Mouse (Mus musculus): ENCODE data around the gene Atg101. TPM values are rescaled to one million over a fixed set of nuclear protein-coding genes. Genes with fewer than 3 reads are reported as not detected.
"Not testable (repeated sequence)": the region's sequence is repeated elsewhere in the genome, so short reads cannot be mapped to it uniquely, and the experiment has no call there.

Atg101 gene
- polyA plus RNA-seq, 1 experiment from 2014 or later, result 69.4 TPM

- H3K27me3 ChIP-seq (ENCODE audit: control insufficient read depth, insufficient read depth, low read length), result no peaks in the 10 kb centered on the region
- H3K4me2 ChIP-seq (ENCODE audit: low read depth, low read length), result no peak overlapping the region
- no peak overlapping the region for H3K9ac ChIP-seq (replicated peaks; ENCODE audit: low read depth, low read length)
- no peaks in the 10 kb centered on the region for H3K36me3 ChIP-seq (ENCODE audit: control insufficient read depth, insufficient read depth, low read length)
- no peak overlapping the region for H3K27ac ChIP-seq (ENCODE audit: low read depth, low read length)
- no peaks in the 10 kb centered on the region for H3K9me3 ChIP-seq (ENCODE audit: control insufficient read depth, low read length)
- no peak for ATAC-seq (ENCODE audit: low read depth)
- H3K4me3 ChIP-seq (ENCODE audit: low read depth, low read length), result no peak overlapping the region
- 73% methylated on average over 5 of the region's 5 CpGs for WGBS
- no peaks in the 10 kb centered on the region for H3K4me1 ChIP-seq (ENCODE audit: control insufficient read depth, insufficient read depth, low read length)
These were observed 37.1 kb downstream of the Atg101 start for GRCm38 (mm10) chr15:101321126-101321525.

- H3K27ac ChIP-seq (ENCODE audit: low read depth, low read length), result no peak overlapping the region
- H3K9ac ChIP-seq (replicated peaks; ENCODE audit: low read depth, low read length), result no peak overlapping the region
- H3K4me1 ChIP-seq (ENCODE audit: control insufficient read depth, insufficient read depth, low read length), result no peaks in the 10 kb centered on the region
- no peak for ATAC-seq (ENCODE audit: low read depth)
- no peaks in the 10 kb centered on the region for H3K27me3 ChIP-seq (ENCODE audit: control insufficient read depth, insufficient read depth, low read length)
- 80% methylated on average over 5 of the region's 5 CpGs for WGBS
- no peaks in the 10 kb centered on the region for H3K36me3 ChIP-seq (ENCODE audit: control insufficient read depth, insufficient read depth, low read length)
- H3K9me3 ChIP-seq (ENCODE audit: control insufficient read depth, low read length), result no peaks in the 10 kb centered on the region
- H3K4me2 ChIP-seq (ENCODE audit: low read depth, low read length), result no peak overlapping the region
- no peak overlapping the region for H3K4me3 ChIP-seq (ENCODE audit: low read depth, low read length)
These were observed 38.0 kb downstream of the Atg101 start for GRCm38 (mm10) chr15:101322106-101322505.

- no peaks in the 10 kb centered on the region for H3K4me1 ChIP-seq (ENCODE audit: control insufficient read depth, insufficient read depth, low read length)
- ATAC-seq (ENCODE audit: low read depth), result no peak
- WGBS, result 93% methylated on average over 7 of the region's 7 CpGs
These were observed 38.6 kb downstream of the Atg101 start for GRCm38 (mm10) chr15:101322640-101323039.

GRCm38 (mm10) chr15:101323511-101323910 lies 39.4 kb downstream of the Atg101 start:
- Histone ChIP-seq H3K36me3 (ENCODE audit: control insufficient read depth, insufficient read depth, low read length) (no peaks in the 10 kb centered on the region), H3K4me1 (ENCODE audit: control insufficient read depth, insufficient read depth, low read length) (no peaks in the 10 kb centered on the region), H3K9me3 (ENCODE audit: control insufficient read depth, low read length) (no peaks in the 10 kb centered on the region), H3K4me2 (ENCODE audit: low read depth, low read length) (no peak overlapping the region), H3K4me3 (ENCODE audit: low read depth, low read length) (no peak overlapping the region), H3K27ac (ENCODE audit: low read depth, low read length) (no peak overlapping the region), H3K9ac (replicated peaks; ENCODE audit: low read depth, low read length) (no peak overlapping the region), H3K27me3 (ENCODE audit: control insufficient read depth, insufficient read depth, low read length) (no peaks in the 10 kb centered on the region)
- 94% methylated on average over 5 of the region's 5 CpGs for WGBS
- no peak for ATAC-seq (ENCODE audit: low read depth)

More at GRCm38 (mm10) chr15:101322640-101323039, 38.6 kb downstream of the Atg101 start:
- Histone ChIP-seq H3K36me3 (ENCODE audit: control insufficient read depth, insufficient read depth, low read length) (no peaks in the 10 kb centered on the region), H3K9ac (replicated peaks; ENCODE audit: low read depth, low read length) (no peak overlapping the region), H3K4me3 (ENCODE audit: low read depth, low read length) (no peak overlapping the region), H3K9me3 (ENCODE audit: control insufficient read depth, low read length) (no peaks in the 10 kb centered on the region), H3K27ac (ENCODE audit: low read depth, low read length) (no peak overlapping the region), H3K4me2 (ENCODE audit: low read depth, low read length) (no peak overlapping the region), H3K27me3 (ENCODE audit: control insufficient read depth, insufficient read depth, low read length) (no peaks in the 10 kb centered on the region)

GRCm38 (mm10) chr15:101324409-101324808 lies 40.3 kb downstream of the Atg101 start:
- not testable (repeated sequence) for H3K27ac ChIP-seq (ENCODE audit: low read depth, low read length); H3K9me3 ChIP-seq (ENCODE audit: control insufficient read depth, low read length); ATAC-seq (ENCODE audit: low read depth); H3K4me1 ChIP-seq (ENCODE audit: control insufficient read depth, insufficient read depth, low read length); H3K4me2 ChIP-seq (ENCODE audit: low read depth, low read length); H3K27me3 ChIP-seq (ENCODE audit: control insufficient read depth, insufficient read depth, low read length); H3K4me3 ChIP-seq (ENCODE audit: low read depth, low read length); H3K9ac ChIP-seq (replicated peaks; ENCODE audit: low read depth, low read length); H3K36me3 ChIP-seq (ENCODE audit: control insufficient read depth, insufficient read depth, low read length)

GRCm38 (mm10) chr15:101325991-101326534 lies 42.0 kb downstream of the Atg101 start:
- no peak overlapping the region for H3K4me3 ChIP-seq (ENCODE audit: low read depth, low read length)
- H3K9me3 ChIP-seq (ENCODE audit: control insufficient read depth, low read length), result no peaks in the 10 kb centered on the region
- 28% methylated on average over 9 of the region's 10 CpGs for WGBS
- no peak overlapping the region for H3K4me2 ChIP-seq (ENCODE audit: low read depth, low read length)
- H3K27me3 ChIP-seq (ENCODE audit: control insufficient read depth, insufficient read depth, low read length), result no peaks in the 10 kb centered on the region
- H3K36me3 ChIP-seq (ENCODE audit: control insufficient read depth, insufficient read depth, low read length), result no peaks in the 10 kb centered on the region
- no peak overlapping the region for H3K27ac ChIP-seq (ENCODE audit: low read depth, low read length)
- H3K9ac ChIP-seq (replicated peaks; ENCODE audit: low read depth, low read length), result no peak overlapping the region
- no peaks in the 10 kb centered on the region for H3K4me1 ChIP-seq (ENCODE audit: control insufficient read depth, insufficient read depth, low read length)
- ATAC-seq (ENCODE audit: low read depth), result no peak

GRCm38 (mm10) chr15:101327282-101327681 lies 43.2 kb downstream of the Atg101 start:
- Histone ChIP-seq H3K27ac (ENCODE audit: low read depth, low read length) (no peak overlapping the region), H3K4me1 (ENCODE audit: control insufficient read depth, insufficient read depth, low read length) (no peaks in the 10 kb centered on the region), H3K4me3 (ENCODE audit: low read depth, low read length) (no peak overlapping the region), H3K27me3 (ENCODE audit: control insufficient read depth, insufficient read depth, low read length) (no peaks in the 10 kb centered on the region), H3K9ac (replicated peaks; ENCODE audit: low read depth, low read length) (no peak overlapping the region), H3K4me2 (ENCODE audit: low read depth, low read length) (no peak overlapping the region), H3K9me3 (ENCODE audit: control insufficient read depth, low read length) (no peaks in the 10 kb centered on the region), H3K36me3 (ENCODE audit: control insufficient read depth, insufficient read depth, low read length) (no peaks in the 10 kb centered on the region)
- 5% methylated on average over 6 of the region's 6 CpGs for WGBS
- ATAC-seq (ENCODE audit: low read depth), result no peak

- WGBS, result 49% methylated on average over 3 of the region's 3 CpGs
- Histone ChIP-seq H3K27me3 (ENCODE audit: control insufficient read depth, insufficient read depth, low read length) (no peaks in the 10 kb centered on the region), H3K36me3 (ENCODE audit: control insufficient read depth, insufficient read depth, low read length) (no peaks in the 10 kb centered on the region), H3K27ac (ENCODE audit: low read depth, low read length) (no peak overlapping the region), H3K9me3 (ENCODE audit: control insufficient read depth, low read length) (no peaks in the 10 kb centered on the region), H3K4me1 (ENCODE audit: control insufficient read depth, insufficient read depth, low read length) (no peaks in the 10 kb centered on the region), H3K4me3 (ENCODE audit: low read depth, low read length) (no peak overlapping the region), H3K4me2 (ENCODE audit: low read depth, low read length) (no peak overlapping the region), H3K9ac (replicated peaks; ENCODE audit: low read depth, low read length) (no peak overlapping the region)
- no peak for ATAC-seq (ENCODE audit: low read depth)
These were observed 44.9 kb downstream of the Atg101 start for GRCm38 (mm10) chr15:101328876-101329563.

- ATAC-seq (ENCODE audit: low read depth), result no peak
- WGBS, result 75% methylated on average over 3 of the region's 3 CpGs
- Histone ChIP-seq H3K27ac (ENCODE audit: low read depth, low read length) (no peak overlapping the region), H3K4me1 (ENCODE audit: control insufficient read depth, insufficient read depth, low read length) (no peaks in the 10 kb centered on the region), H3K4me2 (ENCODE audit: low read depth, low read length) (no peak overlapping the region), H3K27me3 (ENCODE audit: control insufficient read depth, insufficient read depth, low read length) (no peaks in the 10 kb centered on the region), H3K4me3 (ENCODE audit: low read depth, low read length) (no peak overlapping the region), H3K9ac (replicated peaks; ENCODE audit: low read depth, low read length) (no peak overlapping the region), H3K36me3 (ENCODE audit: control insufficient read depth, insufficient read depth, low read length) (no peaks in the 10 kb centered on the region), H3K9me3 (ENCODE audit: control insufficient read depth, low read length) (no peaks in the 10 kb centered on the region)
These were observed 45.5 kb downstream of the Atg101 start for GRCm38 (mm10) chr15:101329564-101329892.

Measured in neural tube, embryonic 14.5 days (tissue).